Mouse (Mus musculus) megakaryocyte, embryonic 14.5 days (primary cell): ENCODE measurements around the gene Gm29609. TPM values are rescaled to one million over a fixed set of nuclear protein-coding genes. Genes with fewer than 3 reads are reported as not detected.

Experiments
- H3K27me3 ChIP-seq: replicated peaks from 2 replicates; pipeline ENCODE3; 2012; ENCODE audit warnings: inconsistent platforms
- H3K36me3 ChIP-seq: replicated peaks from 2 replicates; pipeline ENCODE3; 2012; ENCODE audit warnings: low read length, inconsistent platforms, mixed read lengths
- H3K4me1 ChIP-seq: 2 replicates; pipeline ENCODE4 v1.6.1; 2012; ENCODE audit warnings: inconsistent platforms
- H3K4me3 ChIP-seq: replicated peaks from 2 replicates; pipeline ENCODE3; 2012; ENCODE audit warnings: moderate library complexity, mild to moderate bottlenecking, inconsistent platforms
- H3K9me3 ChIP-seq: 2 replicates; pipeline ENCODE4 v1.6.1; 2012; ENCODE audit warnings: inconsistent platforms
- FLI1 ChIP-seq: IDR thresholded peaks from 2 replicates; pipeline ENCODE4 v1.6.1; 2012; ENCODE audit warnings: low read length, inconsistent platforms, mixed read lengths
- GATA1 ChIP-seq: IDR thresholded peaks from 3 replicates; pipeline ENCODE4 v1.6.1; 2012; ENCODE audit warnings: mixed read lengths, low read length, inconsistent platforms, borderline replicate concordance
- polyA plus RNA-seq: library from polyadenylated mRNA; stranded (reverse); fragments of >175 nt; gene quantifications from 2 replicates; pipeline ENCODE4 v1.2.3, GENCODE M21; 2012; ENCODE audit warnings: low replicate concordance; ENCODE audit not compliant: insufficient read depth

The Gm29609 gene
- polyA plus RNA-seq, 1 experiment, result 7.9 TPM

GRCm38 (mm10) chr5:31138968-31139425 lies 40.7 kb downstream of the Gm29609 start:
- Histone ChIP-seq H3K9me3 (no peaks in the 10 kb centered on the region), H3K36me3 (peaks cover 20% of the 10 kb centered on the region), H3K4me1 (peaks cover 40% of the 10 kb centered on the region), H3K4me3 (peak overlapping the region; percentile 80), H3K27me3 (peaks cover 55% of the 10 kb centered on the region)
- TF ChIP-seq GATA1, result no peak
- no peak for TF ChIP-seq FLI1

- no peak for TF ChIP-seq GATA1
- no peak for TF ChIP-seq FLI1
- Histone ChIP-seq H3K4me3 (peak within 1 kb of the TSS; percentile 80), H3K4me1 (peaks cover 40% of the 10 kb centered on the region), H3K27me3 (peaks cover 60% of the 10 kb centered on the region), H3K9me3 (no peaks in the 10 kb centered on the region), H3K36me3 (peaks cover 16% of the 10 kb centered on the region)
Measured at GRCm38 (mm10) chr5:31138241-31138967, 41.3 kb downstream of the Gm29609 start, which contains the start of gene Ucn. Gene Ucn, minus strand, starts transcription at chr5:31138829.

- Histone ChIP-seq H3K36me3 (peaks cover 12% of the 10 kb centered on the region), H3K4me3 (no peak overlapping the region), H3K4me1 (peaks cover 40% of the 10 kb centered on the region), H3K27me3 (peaks cover 61% of the 10 kb centered on the region), H3K9me3 (no peaks in the 10 kb centered on the region)
- TF ChIP-seq GATA1 (no peak), FLI1 (no peak)
Measured at GRCm38 (mm10) chr5:31137658-31138057, 42.1 kb downstream of the Gm29609 start.

GRCm38 (mm10) chr5:31136730-31137424 lies 42.8 kb downstream of the Gm29609 start:
- peaks cover 8% of the 10 kb centered on the region for H3K36me3 ChIP-seq
- no peak for TF ChIP-seq GATA1
- no peak for TF ChIP-seq FLI1
- peaks cover 68% of the 10 kb centered on the region for H3K27me3 ChIP-seq
- H3K4me3 ChIP-seq, result peak overlapping the region; percentile 16
- peaks cover 39% of the 10 kb centered on the region for H3K4me1 ChIP-seq
- H3K9me3 ChIP-seq, result peaks cover under 1% of the 10 kb centered on the region; the same call in 1 of the 2 replicates

- Histone ChIP-seq H3K9me3 (peaks cover 4% of the 10 kb centered on the region), H3K36me3 (no peaks in the 10 kb centered on the region), H3K27me3 (peaks cover 55% of the 10 kb centered on the region), H3K4me1 (no peaks in the 10 kb centered on the region), H3K4me3 (no peak overlapping the region)
- TF ChIP-seq GATA1 (no peak), FLI1 (no peak)
Measured at GRCm38 (mm10) chr5:31126050-31126449, 53.7 kb downstream of the Gm29609 start.

GRCm38 (mm10) chr5:31123481-31123880 lies 56.2 kb downstream of the Gm29609 start:
- Histone ChIP-seq H3K4me3 (no peak overlapping the region), H3K27me3 (peaks cover 44% of the 10 kb centered on the region), H3K36me3 (no peaks in the 10 kb centered on the region), H3K9me3 (no peaks in the 10 kb centered on the region), H3K4me1 (no peaks in the 10 kb centered on the region)
- TF ChIP-seq GATA1 (no peak), FLI1 (no peak)

- TF ChIP-seq GATA1 (no peak), FLI1 (no peak)
- Histone ChIP-seq H3K27me3 (peaks cover 42% of the 10 kb centered on the region), H3K4me3 (no peak overlapping the region), H3K9me3 (no peaks in the 10 kb centered on the region), H3K4me1 (peaks cover 9% of the 10 kb centered on the region), H3K36me3 (no peaks in the 10 kb centered on the region)
Measured at GRCm38 (mm10) chr5:31121111-31121510, 58.6 kb downstream of the Gm29609 start.

GRCm38 (mm10) chr5:31116912-31117311 lies 62.8 kb downstream of the Gm29609 start:
- H3K4me3 ChIP-seq, result no peak overlapping the region
- TF ChIP-seq GATA1, result no peak
- TF ChIP-seq FLI1, result no peak
- peaks cover 9% of the 10 kb centered on the region for H3K4me1 ChIP-seq
- peaks cover 37% of the 10 kb centered on the region for H3K27me3 ChIP-seq
- no peaks in the 10 kb centered on the region for H3K36me3 ChIP-seq
- H3K9me3 ChIP-seq, result peaks cover 11% of the 10 kb centered on the region; the same call in 1 of the 2 replicates

GRCm38 (mm10) chr5:31116354-31116753 lies 63.4 kb downstream of the Gm29609 start, which contains the start of gene Trim54:
Gene Trim54, plus strand, starts transcription at chr5:31116712.
- TF ChIP-seq FLI1 (no peak), GATA1 (no peak)
- Histone ChIP-seq H3K36me3 (no peaks in the 10 kb centered on the region), H3K4me1 (peaks cover 9% of the 10 kb centered on the region), H3K27me3 (peaks cover 39% of the 10 kb centered on the region), H3K9me3 (peaks cover 11% of the 10 kb centered on the region; the same call in 1 of the 2 replicates), H3K4me3 (no peak within 1 kb of the TSS)

- Histone ChIP-seq H3K27me3 (peaks cover 43% of the 10 kb centered on the region), H3K36me3 (no peaks in the 10 kb centered on the region), H3K9me3 (peaks cover 11% of the 10 kb centered on the region; the same call in 1 of the 2 replicates), H3K4me3 (no peak overlapping the region), H3K4me1 (0 out of 2 replicates have a peak, but pooled peaks cover 3% of the 10 kb centered on the region)
- no peak for TF ChIP-seq FLI1
- no peak for TF ChIP-seq GATA1
Measured at GRCm38 (mm10) chr5:31110781-31111180, 68.9 kb downstream of the Gm29609 start.
